Mouse (Mus musculus): Measurements from ENCODE around the gene Nop9. TPM values are rescaled to one million over a fixed set of nuclear protein-coding genes. Genes with fewer than 3 reads are reported as not detected.

Nop9 gene
- polyA plus RNA-seq, 1 experiment from 2014 or later, result 14.5 TPM

GRCm38 (mm10) chr14:55780736-55781135 lies 35.2 kb downstream of the Nop9 start:
- WGBS (ENCODE audit: insufficient replicate concordance), result 73% methylated on average over 11 of the region's 11 CpGs
- H3K27me3 ChIP-seq (ENCODE audit: insufficient read depth, low read length), result peaks cover 27% of the 10 kb centered on the region
- no peak overlapping the region for H3K27ac ChIP-seq (ENCODE audit: low read depth)
- no peak for TF ChIP-seq EP300 (IDR thresholded peaks at IDR 0.05; ENCODE audit: low read depth)
- no peak for TF ChIP-seq CTCF (IDR thresholded peaks at IDR 0.05; ENCODE audit: low read depth)
- no peak overlapping the region for H3K9ac ChIP-seq (replicated peaks)
- ATAC-seq (no peak), DNase-seq (no peak)
- no peak overlapping the region for H3K4me2 ChIP-seq (ENCODE audit: low read depth, low read length)
- H3K36me3 ChIP-seq (replicated peaks; ENCODE audit: insufficient read depth, low read length), result no peaks in the 10 kb centered on the region
- H3K4me3 ChIP-seq (ENCODE audit: low read depth, low read length), result no peak overlapping the region
- H3K4me1 ChIP-seq (ENCODE audit: insufficient read depth), result peaks cover 10% of the 10 kb centered on the region; the same call in 1 of the 2 replicates
- no peaks in the 10 kb centered on the region for H3K9me3 ChIP-seq (ENCODE audit: low read length)

GRCm38 (mm10) chr14:55781310-55781709 lies 35.8 kb downstream of the Nop9 start:
- WGBS (ENCODE audit: insufficient replicate concordance), result 17% methylated on average over 14 of the region's 14 CpGs
- no peak overlapping the region for H3K27ac ChIP-seq (ENCODE audit: low read depth)
- H3K9ac ChIP-seq (replicated peaks), result no peak overlapping the region
- H3K4me1 ChIP-seq (ENCODE audit: insufficient read depth), result peaks cover 10% of the 10 kb centered on the region; the same call in 1 of the 2 replicates
- DNase-seq (peak; percentile 63), ATAC-seq (peak; percentile 76)
- H3K9me3 ChIP-seq (ENCODE audit: low read length), result no peaks in the 10 kb centered on the region
- H3K4me2 ChIP-seq (ENCODE audit: low read depth, low read length), result peak overlapping the region; percentile 49
- no peaks in the 10 kb centered on the region for H3K36me3 ChIP-seq (replicated peaks; ENCODE audit: insufficient read depth, low read length)
- H3K4me3 ChIP-seq (ENCODE audit: low read depth, low read length), result no peak overlapping the region
- H3K27me3 ChIP-seq (ENCODE audit: insufficient read depth, low read length), result peaks cover 27% of the 10 kb centered on the region
- no peak for TF ChIP-seq EP300 (IDR thresholded peaks at IDR 0.05; ENCODE audit: low read depth)
- TF ChIP-seq CTCF (IDR thresholded peaks at IDR 0.05; ENCODE audit: low read depth), result peak; percentile 99

- WGBS (ENCODE audit: insufficient replicate concordance), result 56% methylated on average over 9 of the region's 9 CpGs
- DNase-seq (no peak), ATAC-seq (no peak)
- H3K4me1 ChIP-seq (ENCODE audit: insufficient read depth), result peaks cover 3% of the 10 kb centered on the region; the same call in 1 of the 2 replicates
- H3K9me3 ChIP-seq (ENCODE audit: low read length), result no peaks in the 10 kb centered on the region
- TF ChIP-seq CTCF (IDR thresholded peaks at IDR 0.05; ENCODE audit: low read depth) (no peak), EP300 (IDR thresholded peaks at IDR 0.05; ENCODE audit: low read depth) (no peak)
- H3K27me3 ChIP-seq (ENCODE audit: insufficient read depth, low read length), result peaks cover 29% of the 10 kb centered on the region
- H3K27ac ChIP-seq (ENCODE audit: low read depth), result 0 out of 2 replicates have a peak overlapping the region, but pooled peaks have one; percentile 36
- H3K9ac ChIP-seq (replicated peaks), result no peak overlapping the region
- peak overlapping the region; percentile 62 for H3K4me2 ChIP-seq (ENCODE audit: low read depth, low read length)
- H3K4me3 ChIP-seq (ENCODE audit: low read depth, low read length), result no peak overlapping the region
- no peaks in the 10 kb centered on the region for H3K36me3 ChIP-seq (replicated peaks; ENCODE audit: insufficient read depth, low read length)
Measured at GRCm38 (mm10) chr14:55782361-55782960, 37.0 kb downstream of the Nop9 start.

- DNase-seq (no peak), ATAC-seq (no peak; the same call in 1 of the 2 replicates)
- Histone ChIP-seq H3K4me2 (ENCODE audit: low read depth, low read length) (peak overlapping the region; percentile 62), H3K4me1 (ENCODE audit: insufficient read depth) (peaks cover 9% of the 10 kb centered on the region), H3K27me3 (ENCODE audit: insufficient read depth, low read length) (peaks cover 31% of the 10 kb centered on the region), H3K9ac (replicated peaks) (no peak overlapping the region), H3K36me3 (replicated peaks; ENCODE audit: insufficient read depth, low read length) (no peaks in the 10 kb centered on the region), H3K4me3 (ENCODE audit: low read depth, low read length) (peak overlapping the region; percentile 32), H3K9me3 (ENCODE audit: low read length) (no peaks in the 10 kb centered on the region), H3K27ac (ENCODE audit: low read depth) (peak overlapping the region; percentile 51; the same call in 1 of the 2 replicates)
- no peak for TF ChIP-seq EP300 (IDR thresholded peaks at IDR 0.05; ENCODE audit: low read depth)
- TF ChIP-seq CTCF (IDR thresholded peaks at IDR 0.05; ENCODE audit: low read depth), result no peak
- WGBS (ENCODE audit: insufficient replicate concordance), result 17% methylated on average over 31 of the region's 31 CpGs
Measured at GRCm38 (mm10) chr14:55783171-55783957, 37.9 kb downstream of the Nop9 start.

GRCm38 (mm10) chr14:55783958-55784235 lies 38.4 kb downstream of the Nop9 start, which contains the start of gene Adcy4:
Adcy4 (minus strand) TSS chr14:55784095.
- ATAC-seq (no peak), DNase-seq (no peak)
- H3K36me3 ChIP-seq (replicated peaks; ENCODE audit: insufficient read depth, low read length), result no peaks in the 10 kb centered on the region
- H3K4me1 ChIP-seq (ENCODE audit: insufficient read depth), result peaks cover 14% of the 10 kb centered on the region
- H3K27me3 ChIP-seq (ENCODE audit: insufficient read depth, low read length), result peaks cover 33% of the 10 kb centered on the region
- H3K9me3 ChIP-seq (ENCODE audit: low read length), result no peaks in the 10 kb centered on the region
- peak within 1 kb of the TSS; percentile 51; the same call in 1 of the 2 replicates for H3K27ac ChIP-seq (ENCODE audit: low read depth)
- no peak within 1 kb of the TSS for H3K9ac ChIP-seq (replicated peaks)
- peak within 1 kb of the TSS; percentile 32 for H3K4me3 ChIP-seq (ENCODE audit: low read depth, low read length)
- 20% methylated on average over 13 of the region's 13 CpGs for WGBS (ENCODE audit: insufficient replicate concordance)
- H3K4me2 ChIP-seq (ENCODE audit: low read depth, low read length), result peak within 1 kb of the TSS; percentile 62
- TF ChIP-seq EP300 (IDR thresholded peaks at IDR 0.05; ENCODE audit: low read depth), result no peak
- TF ChIP-seq CTCF (IDR thresholded peaks at IDR 0.05; ENCODE audit: low read depth), result no peak

GRCm38 (mm10) chr14:55785195-55785594 lies 39.7 kb downstream of the Nop9 start:
- H3K4me2 ChIP-seq (ENCODE audit: low read depth, low read length), result no peak overlapping the region
- peak; percentile 47 for TF ChIP-seq CTCF (IDR thresholded peaks at IDR 0.05; ENCODE audit: low read depth)
- TF ChIP-seq EP300 (IDR thresholded peaks at IDR 0.05; ENCODE audit: low read depth), result no peak
- WGBS (ENCODE audit: insufficient replicate concordance), result 47% methylated on average over 6 of the region's 6 CpGs

More at GRCm38 (mm10) chr14:55785195-55785594, 39.7 kb downstream of the Nop9 start:
- DNase-seq, result no peak
- H3K9me3 ChIP-seq (ENCODE audit: low read length), result no peaks in the 10 kb centered on the region
- no peaks in the 10 kb centered on the region for H3K36me3 ChIP-seq (replicated peaks; ENCODE audit: insufficient read depth, low read length)
- H3K4me1 ChIP-seq (ENCODE audit: insufficient read depth), result peaks cover 14% of the 10 kb centered on the region
- H3K27ac ChIP-seq (ENCODE audit: low read depth), result no peak overlapping the region
- peaks cover 33% of the 10 kb centered on the region for H3K27me3 ChIP-seq (ENCODE audit: insufficient read depth, low read length)
- H3K9ac ChIP-seq (replicated peaks), result no peak overlapping the region
- no peak for ATAC-seq
- no peak overlapping the region for H3K4me3 ChIP-seq (ENCODE audit: low read depth, low read length)

Measured in liver, postnatal 0 days (tissue).